Mouse (Mus musculus) embryonic facial prominence, embryonic 12.5 days (tissue): ENCODE measurements around the gene Hist1h2ak. TPM values are rescaled to one million over a fixed set of nuclear protein-coding genes. Genes with fewer than 3 reads are reported as not detected.

Experiments
- ATAC-seq: fragments of 200-750 bp; cut with Nextera tagmentation; 2 replicates; pipeline ENCODE4 v1.8.0; 2017; ENCODE audit not compliant: insufficient number of reproducible peaks, insufficient read depth, low FRiP score, low TSS enrichment
- H3K27ac ChIP-seq: fragments of 300-500 bp; sonication (generic); 2 replicates; pipeline ENCODE4 v1.5.1; 2016; ENCODE audit warnings: mild to moderate bottlenecking
- H3K27me3 ChIP-seq: fragments of 300-500 bp; sonication (generic); 2 replicates; pipeline ENCODE4 v1.6.1; 2016; ENCODE audit warnings: mild to moderate bottlenecking, moderate library complexity
- H3K36me3 ChIP-seq: fragments of 300-500 bp; sonication (generic); 2 replicates; pipeline ENCODE4 v1.6.1; 2016; ENCODE audit warnings: mild to moderate bottlenecking
- H3K4me1 ChIP-seq: fragments of 300-500 bp; sonication (generic); 2 replicates; pipeline ENCODE4 v1.6.1; 2016
- H3K4me2 ChIP-seq: fragments of 300-500 bp; sonication (generic); replicated peaks from 2 replicates; pipeline ENCODE4 v1.6.1; 2016; ENCODE audit warnings: mild to moderate bottlenecking, moderate library complexity
- H3K4me3 ChIP-seq: fragments of 300-500 bp; sonication (generic); 2 replicates; pipeline ENCODE4 v1.5.1; 2016; ENCODE audit warnings: mild to moderate bottlenecking
- H3K9ac ChIP-seq: fragments of 300-500 bp; sonication (generic); 2 replicates; pipeline ENCODE4 v1.6.1; 2016; ENCODE audit warnings: mild to moderate bottlenecking, moderate library complexity
- H3K9me3 ChIP-seq: fragments of 300-500 bp; sonication (generic); 2 replicates; pipeline ENCODE4 v1.6.1; 2016; ENCODE audit warnings: mild to moderate bottlenecking, moderate library complexity
- WGBS: fragments of 180-500 bp; shearing (Covaris S2); methylation state at CpG from one replicate; pipeline ENCODE4 v1.1.7; 2016; 5-methylcytosine and 5-hydroxymethylcytosine counted together
- microRNA-seq: library from miRNA; unstranded; fragments of <30 nt; microRNA quantifications from one replicate; pipeline ENCODE4, GENCODE M21; 2017
- polyA plus RNA-seq: library from polyadenylated mRNA; unstranded; fragments of >200 nt; fragmentation: Nextera tagmentation; extraction: Ambion mirVana; gene quantifications from 2 replicates; pipeline ENCODE4 v1.2.1, GENCODE M21; 2016

Hist1h2ak gene
- polyA plus RNA-seq, 1 experiment from 2014 or later = 37.1 TPM

GRCm38 (mm10) chr13:21715131-21715863, 38.3 kb downstream of the Hist1h2ak start:
- WGBS = under 1% methylated on average over 22 of the region's 22 CpGs
- peak overlapping the region; percentile 66 for H3K9ac ChIP-seq
- no peaks in the 10 kb centered on the region for H3K9me3 ChIP-seq
- H3K27me3 ChIP-seq = no peaks in the 10 kb centered on the region
- peak overlapping the region; percentile 49 for H3K4me3 ChIP-seq
- peak overlapping the region; percentile 98 for H3K27ac ChIP-seq
- no peak for ATAC-seq
- peaks cover 19% of the 10 kb centered on the region for H3K4me1 ChIP-seq
- peak overlapping the region; percentile 85 for H3K4me2 ChIP-seq
- no peaks in the 10 kb centered on the region for H3K36me3 ChIP-seq

GRCm38 (mm10) chr13:21714725-21715124, 38.9 kb downstream of the Hist1h2ak start:
- H3K4me3 ChIP-seq = peak overlapping the region; percentile 49
- H3K27ac ChIP-seq = peak overlapping the region; percentile 98
- under 1% methylated on average over 7 of the region's 7 CpGs for WGBS
- no peaks in the 10 kb centered on the region for H3K9me3 ChIP-seq
- ATAC-seq = no peak
- no peaks in the 10 kb centered on the region for H3K36me3 ChIP-seq
- H3K9ac ChIP-seq = peak overlapping the region; percentile 66
- no peaks in the 10 kb centered on the region for H3K27me3 ChIP-seq
- H3K4me2 ChIP-seq = peak overlapping the region; percentile 85
- peaks cover 18% of the 10 kb centered on the region; the same call in 1 of the 2 replicates for H3K4me1 ChIP-seq

GRCm38 (mm10) chr13:21711698-21712097, 41.9 kb downstream of the Hist1h2ak start:
- no peak for ATAC-seq
- 34% methylated on average over 4 of the region's 4 CpGs for WGBS
- Histone ChIP-seq H3K27me3 (no peaks in the 10 kb centered on the region), H3K4me1 (peaks cover 7% of the 10 kb centered on the region; the same call in 1 of the 2 replicates), H3K4me3 (peak overlapping the region; percentile 43), H3K9me3 (no peaks in the 10 kb centered on the region), H3K4me2 (peak overlapping the region; percentile 53), H3K27ac (no peak overlapping the region), H3K36me3 (no peaks in the 10 kb centered on the region), H3K9ac (peak overlapping the region; percentile 45)

GRCm38 (mm10) chr13:21710821-21711525, 42.7 kb downstream of the Hist1h2ak start:
- peak overlapping the region; percentile 43 for H3K4me3 ChIP-seq
- 2% methylated on average over 22 of the region's 22 CpGs for WGBS
- peak overlapping the region; percentile 53 for H3K4me2 ChIP-seq
- no peaks in the 10 kb centered on the region for H3K27me3 ChIP-seq
- ATAC-seq = 0 out of 2 replicates have a peak, but pooled peaks have one; percentile 54
- H3K36me3 ChIP-seq = no peaks in the 10 kb centered on the region
- H3K9ac ChIP-seq = peak overlapping the region; percentile 45
- H3K27ac ChIP-seq = no peak overlapping the region
- H3K4me1 ChIP-seq = peaks cover 7% of the 10 kb centered on the region; the same call in 1 of the 2 replicates
- no peaks in the 10 kb centered on the region for H3K9me3 ChIP-seq

- peak; percentile 73 for ATAC-seq
- Histone ChIP-seq H3K9me3 (no peaks in the 10 kb centered on the region), H3K36me3 (no peaks in the 10 kb centered on the region), H3K27ac (peak overlapping the region; percentile 73), H3K27me3 (no peaks in the 10 kb centered on the region), H3K4me1 (peaks cover 4% of the 10 kb centered on the region; the same call in 1 of the 2 replicates), H3K4me2 (peak overlapping the region; percentile 32), H3K9ac (peak overlapping the region; percentile 52), H3K4me3 (peak overlapping the region; percentile 58)
- under 1% methylated on average over 32 of the region's 32 CpGs for WGBS
Measured at GRCm38 (mm10) chr13:21710031-21710711, 43.5 kb downstream of the Hist1h2ak start.

- Histone ChIP-seq H3K9ac (no peak overlapping the region), H3K27me3 (no peaks in the 10 kb centered on the region), H3K4me2 (no peak overlapping the region), H3K36me3 (no peaks in the 10 kb centered on the region), H3K9me3 (no peaks in the 10 kb centered on the region), H3K4me3 (no peak overlapping the region), H3K4me1 (no peaks in the 10 kb centered on the region), H3K27ac (no peak overlapping the region)
- no peak for ATAC-seq
- WGBS = 77% methylated on average over 4 of the region's 4 CpGs
Measured at GRCm38 (mm10) chr13:21706669-21707068, 47.0 kb downstream of the Hist1h2ak start.

Small RNA genes lying within 50 kb of the gene (microRNA-seq; reads per million reads assigned to microRNA genes)
- not detected for gene Gm44346
- gene Gm44357 = not detected
- gene Gm44367 = not detected
- gene Gm44454 = not detected

Other genes starting within 250 kb of the Hist1h2ak start
- gene Zkscan8, start 222.7 kb downstream of the Hist1h2ak start, polyA plus RNA-seq = 8.2 and 9.4 TPM in 2 replicates
- 0.19 and 0.40 TPM in 2 replicates for gene Olfr1366, start 211.0 kb downstream of the Hist1h2ak start, polyA plus RNA-seq
- gene Olfr1535, start 193.9 kb downstream of the Hist1h2ak start, polyA plus RNA-seq = 0.08 TPM in 1 of 2 replicates, not detected in the other
- gene Olfr1364, start 172.1 kb downstream of the Hist1h2ak start, polyA plus RNA-seq = not detected in 2 replicates
- not detected in 2 replicates for gene Olfr1362, start 139.8 kb downstream of the Hist1h2ak start, polyA plus RNA-seq
- gene Olfr11, start 111.3 kb downstream of the Hist1h2ak start, polyA plus RNA-seq = not detected in 2 replicates
- gene Olfr1361, start 90.4 kb downstream of the Hist1h2ak start, polyA plus RNA-seq = not detected in 2 replicates
- not detected in 2 replicates for gene Olfr1360, start 76.4 kb downstream of the Hist1h2ak start, polyA plus RNA-seq
- not detected in 2 replicates for gene Olfr1359, start 55.7 kb downstream of the Hist1h2ak start, polyA plus RNA-seq
- gene Hist1h2bl, start 37.7 kb downstream of the Hist1h2ak start, polyA plus RNA-seq = 3.1 and 3.6 TPM in 2 replicates
- gene Hist1h2ai, start 37.4 kb downstream of the Hist1h2ak start, polyA plus RNA-seq = 41.3 and 50.1 TPM in 2 replicates
- gene Hist1h3h, start 36.2 kb downstream of the Hist1h2ak start, polyA plus RNA-seq = 17.9 and 30.8 TPM in 2 replicates
- 8.3 and 8.9 TPM in 2 replicates for gene Hist1h2bm, start 31.8 kb downstream of the Hist1h2ak start, polyA plus RNA-seq
- gene Hist1h4j, start 18.8 kb downstream of the Hist1h2ak start, polyA plus RNA-seq = 1.6 and 1.9 TPM in 2 replicates
- gene Hist1h4k, start 3.3 kb downstream of the Hist1h2ak start, polyA plus RNA-seq = 4.7 and 8.9 TPM in 2 replicates
- gene Hist1h2bn, start 296 bp upstream of the Hist1h2ak start, polyA plus RNA-seq = 4.1 and 4.3 TPM in 2 replicates
- 35.1 and 35.4 TPM in 2 replicates for gene Hist1h1b, start 26.8 kb upstream of the Hist1h2ak start, polyA plus RNA-seq
- 144 and 172 TPM in 2 replicates for gene Hist1h3i, start 29.5 kb upstream of the Hist1h2ak start, polyA plus RNA-seq
- gene Hist1h2an, start 33.4 kb upstream of the Hist1h2ak start, polyA plus RNA-seq = 13.0 and 18.3 TPM in 2 replicates
- 1.5 and 1.8 TPM in 2 replicates for gene Hist1h2bp, start 33.6 kb upstream of the Hist1h2ak start, polyA plus RNA-seq
- gene Hist1h2bq, start 56.4 kb upstream of the Hist1h2ak start, polyA plus RNA-seq = 35.6 and 40.3 TPM in 2 replicates
- gene Hist1h2ao, start 56.6 kb upstream of the Hist1h2ak start, polyA plus RNA-seq = not detected in 2 replicates
- gene Hist1h4m, start 57.9 kb upstream of the Hist1h2ak start, polyA plus RNA-seq = not detected in 2 replicates
- 18.0 and 19.5 TPM in 2 replicates for gene Hist1h4n, start 78.4 kb upstream of the Hist1h2ak start, polyA plus RNA-seq
- gene Hist1h2ap, start 79.7 kb upstream of the Hist1h2ak start, polyA plus RNA-seq = 4,825 and 4,891 TPM in 2 replicates
- 34.0 and 43.6 TPM in 2 replicates for gene Hist1h2br, start 79.9 kb upstream of the Hist1h2ak start, polyA plus RNA-seq
- 21.7 and 23.6 TPM in 2 replicates for gene Zfp184, start 191.3 kb upstream of the Hist1h2ak start, polyA plus RNA-seq
- gene Pom121l2, start 227.4 kb upstream of the Hist1h2ak start, polyA plus RNA-seq = 0.33 TPM in 1 of 2 replicates, not detected in the other